Mouse (Mus musculus) kidney, adult 2 months (tissue): Measurements from ENCODE around the gene Oaf. TPM values are rescaled to one million over a fixed set of nuclear protein-coding genes. Genes with fewer than 3 reads are reported as not detected.

Experiments
- DNase-seq: peaks from one replicate; pipeline ENCODE4 v3.0.0; 2021
- H3K27ac ChIP-seq: fragments of 200-500 bp; 2 replicates; pipeline ENCODE4 v1.5.1; 2012; ENCODE audit warnings: low read depth, low read length, control low read depth, inconsistent platforms; ENCODE audit not compliant: insufficient read depth
- H3K27me3 ChIP-seq: fragments of 200-500 bp; replicated peaks from 2 replicates; pipeline ENCODE4 v1.6.1; 2012; ENCODE audit warnings: mild to moderate bottlenecking, moderate library complexity, low read length, inconsistent platforms; ENCODE audit not compliant: control insufficient read depth, insufficient read depth
- H3K36me3 ChIP-seq: fragments of 200-500 bp; 2 replicates; pipeline ENCODE4 v1.6.1; 2012; ENCODE audit warnings: mild to moderate bottlenecking, moderate library complexity, low read length, inconsistent platforms; ENCODE audit not compliant: control insufficient read depth, insufficient read depth
- H3K4me1 ChIP-seq: fragments of 200-500 bp; 2 replicates; pipeline ENCODE4 v1.6.1; 2011; ENCODE audit warnings: low read length; ENCODE audit not compliant: control insufficient read depth, insufficient read depth
- H3K4me3 ChIP-seq: fragments of 200-500 bp; 2 replicates; pipeline ENCODE4 v1.5.1; 2011; ENCODE audit warnings: mild to moderate bottlenecking, low read depth, low read length, control low read depth; ENCODE audit not compliant: insufficient read depth
- CTCF ChIP-seq: fragments of 200-500 bp; conservative IDR thresholded peaks from 2 replicates; pipeline ENCODE4 v1.5.1; 2011; ENCODE audit warnings: low read depth, mild to moderate bottlenecking, control low read depth, low read length, moderate library complexity, mixed read lengths; ENCODE audit not compliant: insufficient read depth, insufficient read length
- POLR2A ChIP-seq: fragments of 200-500 bp; IDR thresholded peaks from one replicate; pipeline ENCODE4 v1.6.1; 2011; ENCODE audit warnings: low read depth, low read length, control low read depth
- WGBS: fragments of 180-500 bp; shearing (Covaris S2); methylation state at CpG from one replicate; pipeline ENCODE4 v1.1.7; 2018; 5-methylcytosine and 5-hydroxymethylcytosine counted together
- polyA plus RNA-seq: library from polyadenylated mRNA; depleted of rRNA; stranded (reverse); fragments of >200 nt; gene quantifications from 2 replicates; pipeline ENCODE4 v1.2.3, GENCODE M21; 2012

The Oaf gene
- polyA plus RNA-seq, 1 experiment, result 61.1 TPM

DNA sequence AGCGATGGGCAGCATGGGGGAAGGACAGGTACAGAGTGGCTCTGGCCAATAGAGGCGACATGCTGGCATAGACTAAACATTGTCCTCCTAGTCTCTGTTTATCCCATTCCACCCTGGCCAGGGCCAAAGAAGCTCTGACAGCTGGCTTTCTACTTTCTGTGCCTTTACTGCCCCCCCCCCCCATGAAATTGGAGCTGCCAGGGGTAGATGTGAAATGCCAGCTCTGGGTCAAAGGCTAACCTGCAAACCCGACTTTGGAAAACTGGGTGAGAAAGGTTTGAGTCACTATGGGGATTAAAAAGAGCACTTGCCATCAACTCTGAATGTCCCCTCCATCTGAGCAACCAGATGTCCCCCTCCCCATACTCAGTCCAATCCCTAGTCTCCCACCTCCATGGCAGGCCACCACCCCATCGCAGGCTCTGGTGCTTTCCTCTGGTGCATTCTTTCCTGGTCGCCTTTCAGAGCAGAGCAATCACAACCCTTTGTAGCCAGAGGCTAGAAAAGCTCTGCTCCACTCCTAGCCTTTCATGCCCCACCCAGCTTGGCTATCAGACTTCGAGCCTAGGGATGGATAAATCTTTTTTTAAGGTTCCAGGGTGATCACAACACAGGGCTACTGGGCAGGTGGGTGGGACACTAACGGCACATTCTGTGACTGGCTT, 2.5 kb downstream of the Oaf start:
- Histone ChIP-seq H3K27ac (peak overlapping the region; percentile 75), H3K4me3 (peak overlapping the region; percentile 94), H3K36me3 (no peaks in the 10 kb centered on the region), H3K27me3 (no peaks in the 10 kb centered on the region), H3K4me1 (peaks cover 42% of the 10 kb centered on the region)
- TF ChIP-seq POLR2A (no peak), CTCF (no peak)
- peak; percentile 42 for DNase-seq
- WGBS, result 38% methylated on average over 7 of the region's 7 CpGs

DNA sequence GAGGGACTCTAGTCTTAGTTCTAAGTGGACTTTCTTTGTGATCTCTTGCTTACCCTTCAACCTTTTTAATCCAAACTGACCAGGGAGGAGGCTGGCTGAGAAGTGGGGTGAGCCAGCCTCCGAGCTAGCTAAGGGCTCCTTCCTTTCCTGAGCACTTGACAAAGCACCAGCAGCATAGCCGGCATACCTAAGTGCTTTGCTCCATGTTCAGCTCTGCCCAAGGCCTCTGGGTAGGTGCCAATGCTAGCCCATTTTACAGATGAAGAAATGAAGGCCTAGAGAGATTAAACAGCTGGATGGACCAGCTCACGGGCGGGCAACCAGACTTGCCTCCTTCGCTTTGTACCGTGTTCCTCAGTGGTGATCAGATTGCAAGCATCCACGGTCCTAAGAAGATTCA, 3.1 kb downstream of the Oaf start:
- Histone ChIP-seq H3K36me3 (no peaks in the 10 kb centered on the region), H3K27me3 (no peaks in the 10 kb centered on the region), H3K27ac (peak overlapping the region; percentile 2), H3K4me1 (peaks cover 43% of the 10 kb centered on the region), H3K4me3 (no peak overlapping the region)
- 76% methylated on average over 7 of the region's 7 CpGs for WGBS
- TF ChIP-seq POLR2A (no peak), CTCF (no peak)
- peak; percentile 7 for DNase-seq

DNA sequence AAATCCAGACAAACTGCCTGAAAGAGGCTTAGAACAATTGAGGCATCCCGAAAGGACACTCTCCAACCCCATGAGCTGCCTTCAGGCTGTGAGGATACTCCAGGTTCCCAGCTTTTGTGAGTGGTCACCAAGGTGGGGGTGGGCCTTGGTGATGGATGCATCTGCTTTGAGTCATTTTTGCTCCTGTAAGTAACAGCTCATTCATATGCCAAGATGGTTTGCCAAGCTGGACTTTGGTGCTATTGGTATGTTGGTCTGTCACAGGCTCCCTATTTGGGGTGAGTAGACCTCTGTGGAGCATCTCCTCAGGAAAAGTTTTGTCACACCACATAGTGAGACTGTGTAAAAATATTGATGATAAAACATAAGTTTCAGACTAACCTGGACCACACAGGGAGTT, 3.6 kb downstream of the Oaf start:
- peaks cover 47% of the 10 kb centered on the region for H3K4me1 ChIP-seq
- H3K4me3 ChIP-seq, result no peak overlapping the region
- DNase-seq, result no peak
- no peaks in the 10 kb centered on the region for H3K27me3 ChIP-seq
- TF ChIP-seq CTCF (no peak), POLR2A (no peak)
- H3K36me3 ChIP-seq, result no peaks in the 10 kb centered on the region
- 91% methylated on average over 1 of the region's 1 CpGs for WGBS
- H3K27ac ChIP-seq, result peak overlapping the region; percentile 21; the same call in 1 of the 2 replicates

DNA sequence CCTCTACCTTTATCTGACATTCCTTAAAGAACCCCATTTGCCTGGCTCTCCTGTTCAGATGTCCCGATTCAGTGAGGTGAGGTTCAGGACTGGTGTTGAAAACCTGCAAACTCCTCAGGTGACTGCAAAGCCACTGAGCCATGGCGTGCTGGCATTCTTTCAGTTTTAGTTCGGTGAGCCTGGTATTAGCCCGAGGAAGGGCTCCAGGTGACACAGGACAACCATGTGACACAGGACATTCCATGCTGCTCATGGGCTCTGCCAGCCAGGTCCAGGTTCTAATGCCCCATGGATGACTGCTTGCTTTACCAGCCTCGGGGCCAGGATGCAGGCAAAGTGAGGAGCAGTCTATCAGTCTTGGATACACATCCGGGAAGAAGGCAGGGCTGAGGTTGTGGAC, 4.4 kb downstream of the Oaf start:
- WGBS, result 29% methylated on average over 6 of the region's 6 CpGs
- no peaks in the 10 kb centered on the region for H3K27me3 ChIP-seq
- H3K27ac ChIP-seq, result peak overlapping the region; percentile 68
- no peak for TF ChIP-seq POLR2A
- no peak for TF ChIP-seq CTCF
- DNase-seq, result peak; percentile 91
- H3K4me1 ChIP-seq, result peaks cover 52% of the 10 kb centered on the region
- H3K4me3 ChIP-seq, result no peak overlapping the region
- no peaks in the 10 kb centered on the region for H3K36me3 ChIP-seq

DNA sequence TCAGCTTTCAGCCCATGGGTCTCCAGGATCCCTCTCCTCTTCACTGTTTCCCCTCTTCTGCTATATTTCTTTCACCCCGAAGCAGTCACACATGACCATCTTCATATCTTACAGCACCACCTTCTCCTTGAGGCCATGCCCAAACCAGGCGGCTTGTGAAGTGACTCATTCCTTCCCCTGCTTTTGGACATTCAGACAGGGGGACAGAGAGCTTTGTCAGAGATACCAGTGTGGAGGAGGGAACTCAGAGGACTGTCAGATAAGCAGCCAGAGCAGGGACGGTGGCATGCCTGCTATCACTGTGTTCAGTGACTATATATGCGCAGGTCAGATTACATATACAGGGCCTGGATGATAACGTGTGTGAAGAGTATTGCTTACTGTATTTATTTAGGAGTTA, 5.2 kb downstream of the Oaf start:
- WGBS, result 71% methylated on average over 5 of the region's 5 CpGs
- TF ChIP-seq CTCF (no peak), POLR2A (no peak)
- Histone ChIP-seq H3K36me3 (no peaks in the 10 kb centered on the region), H3K27me3 (no peaks in the 10 kb centered on the region), H3K27ac (no peak overlapping the region), H3K4me1 (peaks cover 50% of the 10 kb centered on the region), H3K4me3 (no peak overlapping the region)
- no peak for DNase-seq

DNA sequence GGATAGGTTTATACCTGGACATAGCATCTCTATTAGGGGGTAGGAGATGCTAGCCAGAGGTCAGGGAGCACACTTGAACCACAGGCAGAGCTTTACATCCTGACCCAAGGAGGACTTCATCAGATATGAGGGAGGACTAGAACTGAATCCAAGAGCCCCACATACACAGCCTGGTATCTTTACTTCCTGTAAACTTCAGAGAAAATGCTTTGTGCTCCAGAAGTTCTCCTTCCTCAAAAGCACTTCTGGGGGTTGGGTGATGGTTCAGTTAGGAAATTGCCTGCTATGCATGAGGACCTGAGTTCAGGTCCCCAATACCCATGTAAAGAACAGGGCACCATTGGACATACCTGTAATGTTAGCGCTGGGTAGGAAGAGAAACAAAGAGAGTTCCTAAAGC, 6.2 kb downstream of the Oaf start:
- Histone ChIP-seq H3K4me3 (no peak overlapping the region), H3K36me3 (no peaks in the 10 kb centered on the region), H3K27me3 (no peaks in the 10 kb centered on the region), H3K27ac (no peak overlapping the region), H3K4me1 (peaks cover 56% of the 10 kb centered on the region)
- WGBS, result 98% methylated on average over 1 of the region's 1 CpGs
- TF ChIP-seq POLR2A (no peak), CTCF (no peak)
- no peak for DNase-seq

DNA sequence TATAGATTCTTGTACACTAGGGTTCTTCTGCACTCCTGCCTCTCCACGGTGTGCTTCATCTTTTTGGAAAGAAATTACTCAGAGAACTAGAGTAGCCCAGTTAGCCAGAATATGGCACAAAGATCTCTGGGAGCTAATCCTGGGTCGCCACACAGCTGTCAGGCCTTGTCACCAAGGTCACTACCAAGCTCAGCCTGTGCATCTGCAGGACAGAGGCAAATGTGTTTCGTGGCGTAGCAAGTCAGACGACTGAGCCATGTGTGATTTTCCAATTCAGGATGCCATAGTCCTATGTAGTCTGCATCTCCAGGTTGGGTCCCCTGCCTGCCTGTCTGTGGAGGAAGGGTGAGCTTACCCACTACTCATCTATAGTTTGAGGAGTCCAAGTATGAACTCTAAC, 6.7 kb downstream of the Oaf start:
- WGBS, result 73% methylated on average over 5 of the region's 5 CpGs
- no peaks in the 10 kb centered on the region for H3K27me3 ChIP-seq

DNA sequence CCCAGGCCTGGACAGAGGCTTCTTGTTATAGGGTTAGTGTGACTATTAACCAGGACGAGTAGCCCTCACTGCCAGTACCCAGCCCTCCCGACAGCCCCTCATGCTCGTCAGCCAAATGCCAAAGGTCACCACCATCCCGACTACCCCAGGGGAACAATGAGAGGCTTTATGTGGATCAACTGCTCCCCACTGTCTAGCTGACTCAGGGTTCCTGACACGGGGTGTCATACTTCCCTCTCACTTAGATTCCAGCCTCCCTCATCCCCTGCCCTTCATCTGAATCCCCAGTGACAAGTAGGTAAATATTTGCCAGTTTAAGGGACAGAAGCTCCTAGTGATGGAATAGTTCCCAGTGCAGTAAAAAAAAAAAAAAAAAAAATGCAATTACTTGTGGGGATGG, 7.4 kb downstream of the Oaf start:
- Histone ChIP-seq H3K27me3 (no peaks in the 10 kb centered on the region), H3K4me1 (peaks cover 52% of the 10 kb centered on the region), H3K4me3 (no peak overlapping the region), H3K36me3 (no peaks in the 10 kb centered on the region), H3K27ac (no peak overlapping the region)
- no peak for DNase-seq
- 35% methylated on average over 5 of the region's 5 CpGs for WGBS
- TF ChIP-seq POLR2A, result no peak
- TF ChIP-seq CTCF, result no peak

More for the DNA sequence above, 6.7 kb downstream of the Oaf start:
- H3K4me3 ChIP-seq, result no peak overlapping the region
- peaks cover 53% of the 10 kb centered on the region for H3K4me1 ChIP-seq
- DNase-seq, result no peak
- no peaks in the 10 kb centered on the region for H3K36me3 ChIP-seq
- H3K27ac ChIP-seq, result no peak overlapping the region
- TF ChIP-seq POLR2A (no peak), CTCF (no peak)
